Mouse (Mus musculus): ENCODE data around the gene 2810006K23Rik.

GRCm38 (mm10) chr5:124377149-124377548 is 49.3 kb downstream of the 2810006K23Rik start:
- TF ChIP-seq CTCF (IDR thresholded peaks at IDR 0.05; ENCODE audit: extremely low read depth, insufficient read depth, low read length), result no peak
- no peak for TF ChIP-seq POLR2A (IDR thresholded peaks at IDR 0.05; ENCODE audit: extremely low read depth, insufficient read depth, low read length)

Data from cortical plate, adult 2 months (tissue).